Mouse (Mus musculus) forebrain, postnatal 0 days (tissue): ENCODE data around the gene Dgki. TPM values are rescaled to one million over a fixed set of nuclear protein-coding genes. Genes with fewer than 3 reads are reported as not detected.

Experiments
- ATAC-seq: fragments of 200-750 bp; cut with Nextera tagmentation; 2 replicates; pipeline ENCODE4 v1.8.0; 2017; ENCODE audit warnings: mild to moderate bottlenecking, moderate library complexity
- DNase-seq: peaks from one replicate; pipeline ENCODE4 v3.0.0-alpha.2; 2015
- H3K27ac ChIP-seq: fragments of 300-500 bp; sonication (generic); 2 replicates; pipeline ENCODE4 v1.5.1; 2014; ENCODE audit warnings: low read depth, mild to moderate bottlenecking, antibody characterized with exemption, low read length, moderate library complexity, mixed read lengths
- H3K27me3 ChIP-seq: fragments of 300-500 bp; sonication (generic); 2 replicates; pipeline ENCODE4 v1.6.1; 2014; ENCODE audit warnings: mild to moderate bottlenecking, low read length, mixed read lengths; ENCODE audit not compliant: insufficient read depth
- H3K36me3 ChIP-seq: fragments of 300-500 bp; sonication (generic); 2 replicates; pipeline ENCODE4 v1.6.1; 2014; ENCODE audit warnings: mild to moderate bottlenecking, moderate library complexity; ENCODE audit not compliant: insufficient read depth
- H3K4me1 ChIP-seq: fragments of 300-500 bp; sonication (generic); 2 replicates; pipeline ENCODE4 v1.6.1; 2014; ENCODE audit warnings: antibody characterized with exemption; ENCODE audit not compliant: insufficient read depth
- H3K4me2 ChIP-seq: fragments of 300-500 bp; sonication (generic); 2 replicates; pipeline ENCODE4 v1.6.1; 2014; ENCODE audit warnings: low read depth, mild to moderate bottlenecking, moderate library complexity
- H3K4me3 ChIP-seq: fragments of 300-500 bp; sonication (generic); 2 replicates; pipeline ENCODE4 v1.5.1; 2014; ENCODE audit warnings: low read depth, low read length, mixed read lengths
- H3K9ac ChIP-seq: fragments of 300-500 bp; sonication (generic); 2 replicates; pipeline ENCODE4 v1.6.1; 2014; ENCODE audit warnings: mild to moderate bottlenecking
- H3K9me3 ChIP-seq: fragments of 300-500 bp; sonication (generic); 2 replicates; pipeline ENCODE4 v1.6.1; 2016; ENCODE audit warnings: low read length
- CTCF ChIP-seq: sonication (generic); IDR thresholded peaks from 2 replicates; pipeline ENCODE4 v1.5.1; 2016; ENCODE audit warnings: antibody characterized with exemption, control low read depth, low read depth
- WGBS: fragments of 180-500 bp; shearing (Covaris S2); extraction: QIAGEN DNeasy Blood & Tissue Kit; methylation state at CpG from one replicate; pipeline ENCODE4 v1.1.7; 2014; 5-methylcytosine and 5-hydroxymethylcytosine counted together
- polyA plus RNA-seq: library from polyadenylated mRNA; unstranded; fragments of >200 nt; fragmentation: Nextera tagmentation; extraction: Ambion mirVana; gene quantifications from 2 replicates; pipeline ENCODE4 v1.2.1, GENCODE M21; 2015
- total RNA-seq: library from RNA; depleted of rRNA; stranded (reverse); fragments of >200 nt; gene quantifications from 2 replicates; pipeline ENCODE4 v1.2.3, GENCODE M21; 2014

The Dgki gene
- total and polyA plus RNA-seq, 2 experiments from 2014 or later: 5.5 to 34.0 TPM

DNA sequence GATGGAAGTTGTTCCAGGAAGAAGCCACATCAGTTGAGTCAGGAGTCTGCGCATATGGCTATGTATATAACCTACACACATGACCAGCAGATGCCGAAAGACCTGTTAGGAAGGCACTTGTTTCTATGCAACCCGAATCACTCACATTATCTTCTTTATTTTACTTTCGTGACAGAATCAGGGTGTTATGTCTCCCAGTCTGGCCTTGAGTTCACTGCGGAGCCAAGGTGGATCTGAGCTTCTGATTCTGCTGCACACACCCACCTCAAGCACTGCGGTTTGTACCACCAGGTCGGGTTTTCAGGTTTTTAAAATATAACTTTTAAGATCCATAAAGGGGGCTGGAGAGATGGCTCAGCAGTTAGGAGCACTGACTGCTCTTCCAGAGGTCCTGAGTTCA is 22.7 kb upstream of the Dgki start:
- TF ChIP-seq CTCF: no peak
- DNase-seq: no peak
- no peaks in the 10 kb centered on the region for H3K27me3 ChIP-seq
- H3K4me1 ChIP-seq: peaks cover 5% of the 10 kb centered on the region; the same call in 1 of the 2 replicates
- no peak overlapping the region for H3K27ac ChIP-seq
- 93% methylated on average over 7 of the region's 7 CpGs for WGBS
- no peaks in the 10 kb centered on the region for H3K9me3 ChIP-seq
- no peaks in the 10 kb centered on the region for H3K36me3 ChIP-seq
- H3K9ac ChIP-seq: no peak overlapping the region
- ATAC-seq: no peak
- no peak overlapping the region for H3K4me3 ChIP-seq
- H3K4me2 ChIP-seq: no peak overlapping the region

GRCm38 (mm10) chr6:37322088-37322487 is 22.1 kb upstream of the Dgki start:
- peak; percentile 32 for DNase-seq
- no peaks in the 10 kb centered on the region for H3K36me3 ChIP-seq
- 82% methylated on average over 9 of the region's 9 CpGs for WGBS
- H3K9ac ChIP-seq: no peak overlapping the region
- H3K27me3 ChIP-seq: no peaks in the 10 kb centered on the region
- H3K4me2 ChIP-seq: no peak overlapping the region
- H3K4me1 ChIP-seq: peaks cover 5% of the 10 kb centered on the region; the same call in 1 of the 2 replicates
- no peak overlapping the region for H3K27ac ChIP-seq
- ATAC-seq: peak; percentile 43; the same call in 1 of the 2 replicates
- TF ChIP-seq CTCF: no peak
- H3K9me3 ChIP-seq: no peaks in the 10 kb centered on the region
- no peak overlapping the region for H3K4me3 ChIP-seq

DNA sequence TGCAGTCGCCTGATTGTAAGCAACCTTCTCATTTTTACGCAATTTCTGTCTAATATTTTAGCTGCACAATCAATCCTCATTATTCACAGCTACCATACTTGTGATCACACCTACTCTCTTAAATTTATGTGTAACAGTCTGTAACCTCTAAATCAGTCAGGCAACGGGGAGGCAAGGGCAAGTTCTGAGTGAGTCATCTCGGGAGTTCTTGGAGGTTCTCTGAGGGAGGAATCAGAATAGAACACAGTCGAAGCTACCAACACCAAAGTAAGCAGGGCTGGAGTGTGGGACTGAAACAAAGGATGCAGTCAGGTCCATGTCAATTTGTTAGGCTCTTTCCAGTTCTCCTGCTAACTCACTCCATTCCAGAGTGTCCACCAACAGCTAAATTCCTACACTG is 17.9 kb upstream of the Dgki start:
- no peak for TF ChIP-seq CTCF
- no peaks in the 10 kb centered on the region for H3K9me3 ChIP-seq
- H3K4me1 ChIP-seq: no peaks in the 10 kb centered on the region
- DNase-seq (no peak), ATAC-seq (no peak)
- H3K36me3 ChIP-seq: no peaks in the 10 kb centered on the region
- H3K9ac ChIP-seq: no peak overlapping the region
- H3K27me3 ChIP-seq: no peaks in the 10 kb centered on the region
- H3K27ac ChIP-seq: no peak overlapping the region
- no peak overlapping the region for H3K4me3 ChIP-seq
- WGBS: 75% methylated on average over 5 of the region's 5 CpGs
- H3K4me2 ChIP-seq: no peak overlapping the region

- Histone ChIP-seq H3K4me2 (no peak overlapping the region), H3K4me1 (no peaks in the 10 kb centered on the region), H3K27ac (no peak overlapping the region), H3K9ac (no peak overlapping the region), H3K36me3 (no peaks in the 10 kb centered on the region), H3K27me3 (no peaks in the 10 kb centered on the region), H3K9me3 (no peaks in the 10 kb centered on the region), H3K4me3 (no peak overlapping the region)
- ATAC-seq (no peak), DNase-seq (no peak)
- no peak for TF ChIP-seq CTCF
Observed at GRCm38 (mm10) chr6:37315440-37315839, 15.5 kb upstream of the Dgki start.

- Histone ChIP-seq H3K4me1 (no peaks in the 10 kb centered on the region), H3K4me3 (no peak overlapping the region), H3K9me3 (0 out of 2 replicates have a peak, but pooled peaks cover 5% of the 10 kb centered on the region), H3K36me3 (no peaks in the 10 kb centered on the region), H3K27me3 (no peaks in the 10 kb centered on the region), H3K27ac (no peak overlapping the region), H3K4me2 (no peak overlapping the region), H3K9ac (no peak overlapping the region)
- ATAC-seq (no peak), DNase-seq (no peak)
- no peak for TF ChIP-seq CTCF
- WGBS: 86% methylated on average over 4 of the region's 4 CpGs
Observed at GRCm38 (mm10) chr6:37310601-37311000, 10.6 kb upstream of the Dgki start.

DNA sequence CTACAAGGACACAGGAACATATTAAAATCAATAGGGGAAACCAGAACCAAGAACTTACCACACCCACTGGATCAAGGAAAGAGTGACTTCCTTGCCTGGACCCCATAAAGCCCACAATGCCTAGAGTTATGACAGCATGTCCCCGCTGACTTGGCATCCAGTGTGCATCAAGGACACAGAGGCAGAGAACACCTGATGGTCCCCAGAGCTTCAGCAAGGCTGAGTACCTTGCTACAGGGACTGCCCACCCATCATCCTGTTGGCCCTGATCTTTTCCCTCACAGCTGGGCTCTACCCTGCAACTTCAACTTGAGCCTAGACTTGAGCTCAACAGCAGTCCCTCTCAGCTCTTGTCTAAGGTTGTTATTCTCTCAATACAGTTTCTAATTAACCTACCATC is 6.6 kb upstream of the Dgki start:
- 0 out of 2 replicates have a peak, but pooled peaks cover 5% of the 10 kb centered on the region for H3K9me3 ChIP-seq
- no peaks in the 10 kb centered on the region for H3K27me3 ChIP-seq
- H3K9ac ChIP-seq: no peak overlapping the region
- TF ChIP-seq CTCF: no peak
- no peak for ATAC-seq
- WGBS: 92% methylated on average over 1 of the region's 1 CpGs
- no peak overlapping the region for H3K4me3 ChIP-seq
- DNase-seq: no peak
- H3K4me2 ChIP-seq: no peak overlapping the region
- no peaks in the 10 kb centered on the region for H3K36me3 ChIP-seq
- H3K4me1 ChIP-seq: no peaks in the 10 kb centered on the region
- H3K27ac ChIP-seq: no peak overlapping the region

GRCm38 (mm10) chr6:37300492-37300891 is 508 bp upstream of the Dgki start:
- peak overlapping the region; percentile 80 for H3K4me3 ChIP-seq
- DNase-seq (peak; percentile 50), ATAC-seq (peak; percentile 8; the same call in 1 of the 2 replicates)
- peak overlapping the region; percentile 85 for H3K27ac ChIP-seq
- peaks cover 17% of the 10 kb centered on the region for H3K4me1 ChIP-seq
- H3K9me3 ChIP-seq: no peaks in the 10 kb centered on the region
- H3K27me3 ChIP-seq: no peaks in the 10 kb centered on the region
- no peaks in the 10 kb centered on the region; the same call in 1 of the 2 replicates for H3K36me3 ChIP-seq
- no peak for TF ChIP-seq CTCF
- peak overlapping the region; percentile 69 for H3K4me2 ChIP-seq
- H3K9ac ChIP-seq: peak overlapping the region; percentile 83
- WGBS: 3% methylated on average over 13 of the region's 13 CpGs

GRCm38 (mm10) chr6:37298982-37299381 is 1.0 kb downstream of the Dgki start:
- H3K36me3 ChIP-seq: no peaks in the 10 kb centered on the region; the same call in 1 of the 2 replicates
- 11% methylated on average over 4 of the region's 4 CpGs for WGBS
- peak overlapping the region; percentile 80 for H3K4me3 ChIP-seq
- peak overlapping the region; percentile 83 for H3K9ac ChIP-seq
- TF ChIP-seq CTCF: no peak
- no peak overlapping the region; the same call in 1 of the 2 replicates for H3K27ac ChIP-seq
- no peaks in the 10 kb centered on the region for H3K9me3 ChIP-seq
- no peak for DNase-seq
- no peaks in the 10 kb centered on the region for H3K27me3 ChIP-seq
- ATAC-seq: no peak
- H3K4me2 ChIP-seq: peak overlapping the region; percentile 69
- peaks cover 17% of the 10 kb centered on the region for H3K4me1 ChIP-seq
